Mouse (Mus musculus) ES-E14 (cell line): Measurements from ENCODE around the gene Creg2.

Experiments
- CHD2 ChIP-seq: IDR thresholded peaks from 2 replicates; pipeline ENCODE4 v1.6.1; 2014; ENCODE audit warnings: mild to moderate bottlenecking, low read depth, low read length, inconsistent platforms
- HCFC1 ChIP-seq: IDR thresholded peaks from 2 replicates; pipeline ENCODE4 v1.6.1; 2012; ENCODE audit warnings: low read length, inconsistent platforms, borderline replicate concordance; ENCODE audit not compliant: insufficient read depth
- MAFK ChIP-seq: IDR thresholded peaks from 2 replicates; pipeline ENCODE4 v1.6.1; 2014; ENCODE audit warnings: mild to moderate bottlenecking, low read depth, low read length, inconsistent platforms; ENCODE audit not compliant: insufficient read depth
- ZC3H11A ChIP-seq: IDR thresholded peaks from 2 replicates; pipeline ENCODE4 v1.6.1; 2012; ENCODE audit warnings: low read depth, mild to moderate bottlenecking, inconsistent platforms, low read length, borderline replicate concordance
- ZNF384 ChIP-seq: IDR thresholded peaks from 2 replicates; pipeline ENCODE4 v1.6.1; 2012; ENCODE audit warnings: low read depth, low read length, inconsistent platforms

- no peak for TF ChIP-seq CHD2
- no peak for TF ChIP-seq ZNF384
- TF ChIP-seq HCFC1, result no peak
- no peak for TF ChIP-seq MAFK
- no peak for TF ChIP-seq ZC3H11A
Measured at GRCm38 (mm10) chr1:39691974-39692373, 40.7 kb upstream of the Creg2 start.
